Mouse (Mus musculus) midbrain, postnatal 0 days (tissue): ENCODE data around the gene Maff. TPM values are rescaled to one million over a fixed set of nuclear protein-coding genes. Genes with fewer than 3 reads are reported as not detected.

Experiments
- ATAC-seq: fragments of 200-750 bp; cut with Nextera tagmentation; 2 replicates; pipeline ENCODE4 v1.8.0; 2017; ENCODE audit warnings: moderate number of reproducible peaks, mild to moderate bottlenecking, moderate TSS enrichment, moderate library complexity; ENCODE audit not compliant: low FRiP score
- DNase-seq: peaks from one replicate; pipeline ENCODE4 v3.0.0-alpha.2; 2015; ENCODE audit warnings: low spot score
- H3K27ac ChIP-seq: fragments of 300-500 bp; sonication (generic); 2 replicates; pipeline ENCODE4 v1.5.1; 2014; ENCODE audit warnings: low read depth, mild to moderate bottlenecking, low read length, mixed read lengths
- H3K27me3 ChIP-seq: fragments of 300-500 bp; sonication (generic); 2 replicates; pipeline ENCODE4 v1.6.1; 2014; ENCODE audit warnings: low read length, control low read depth, mixed read lengths; ENCODE audit not compliant: insufficient read depth
- H3K36me3 ChIP-seq: fragments of 300-500 bp; sonication (generic); 2 replicates; pipeline ENCODE4 v1.6.1; 2014; ENCODE audit warnings: low read length, control low read depth, mixed read lengths; ENCODE audit not compliant: insufficient read depth
- H3K4me1 ChIP-seq: fragments of 300-500 bp; sonication (generic); 2 replicates; pipeline ENCODE4 v1.6.1; 2014; ENCODE audit warnings: mild to moderate bottlenecking, control low read depth, antibody characterized with exemption, low read length, mixed read lengths; ENCODE audit not compliant: insufficient read depth
- H3K4me2 ChIP-seq: fragments of 300-500 bp; sonication (generic); 2 replicates; pipeline ENCODE4 v1.6.1; 2014; ENCODE audit warnings: low read depth, mild to moderate bottlenecking, low read length, mixed read lengths; ENCODE audit not compliant: poor library complexity, severe bottlenecking
- H3K4me3 ChIP-seq: fragments of 300-500 bp; sonication (generic); 2 replicates; pipeline ENCODE4 v1.5.1; 2014; ENCODE audit warnings: low read depth, mild to moderate bottlenecking, low read length, moderate library complexity
- H3K9ac ChIP-seq: fragments of 300-500 bp; sonication (generic); replicated peaks from 2 replicates; pipeline ENCODE4 v1.6.1; 2014; ENCODE audit warnings: mild to moderate bottlenecking, low read length, moderate library complexity, mixed read lengths; ENCODE audit not compliant: poor library complexity, severe bottlenecking
- H3K9me3 ChIP-seq: fragments of 300-500 bp; sonication (generic); 2 replicates; pipeline ENCODE4 v1.6.1; 2016; ENCODE audit warnings: low read length, control low read depth
- CTCF ChIP-seq: IDR thresholded peaks from 2 replicates; pipeline ENCODE4 v1.5.1; 2016; ENCODE audit warnings: antibody characterized with exemption, mild to moderate bottlenecking
- WGBS: fragments of 180-500 bp; shearing (Covaris S2); extraction: QIAGEN DNeasy Blood & Tissue Kit; methylation state at CpG from one replicate; pipeline ENCODE4 v1.1.7; 2014; 5-methylcytosine and 5-hydroxymethylcytosine counted together
- polyA plus RNA-seq: library from polyadenylated mRNA; unstranded; fragments of >200 nt; fragmentation: Nextera tagmentation; extraction: Ambion mirVana; gene quantifications from 2 replicates; pipeline ENCODE4 v1.2.1, GENCODE M21; 2015
- total RNA-seq: library from RNA; depleted of rRNA; stranded (reverse); fragments of >200 nt; gene quantifications from 2 replicates; pipeline ENCODE4 v1.2.3, GENCODE M21; 2014

The Maff gene
- total and polyA plus RNA-seq, 2 experiments from 2014 or later, result 1.2 to 5.4 TPM

- DNase-seq, result no peak
- H3K9me3 ChIP-seq, result no peaks in the 10 kb centered on the region
- ATAC-seq, result no peak
- peaks cover 10% of the 10 kb centered on the region for H3K36me3 ChIP-seq
- peaks cover 5% of the 10 kb centered on the region; the same call in 1 of the 2 replicates for H3K4me1 ChIP-seq
- H3K27me3 ChIP-seq, result peaks cover 5% of the 10 kb centered on the region; the same call in 1 of the 2 replicates
- no peak overlapping the region for H3K27ac ChIP-seq
- peak overlapping the region; percentile 91 for H3K4me2 ChIP-seq
- no peak overlapping the region for H3K4me3 ChIP-seq
- TF ChIP-seq CTCF, result no peak
- peak overlapping the region; percentile 62; the same call in 1 of the 2 replicates for H3K9ac ChIP-seq
- WGBS, result 86% methylated on average over 8 of the region's 8 CpGs
Measured at GRCm38 (mm10) chr15:79356481-79356880, 10.1 kb downstream of the Maff start.

- TF ChIP-seq CTCF, result peak; percentile 44
- Histone ChIP-seq H3K27ac (peak overlapping the region; percentile 21; the same call in 1 of the 2 replicates), H3K4me1 (peaks cover 5% of the 10 kb centered on the region; the same call in 1 of the 2 replicates), H3K36me3 (peaks cover 18% of the 10 kb centered on the region), H3K4me3 (peak overlapping the region; percentile 44), H3K27me3 (peaks cover 5% of the 10 kb centered on the region; the same call in 1 of the 2 replicates), H3K4me2 (peak overlapping the region; percentile 91), H3K9me3 (no peaks in the 10 kb centered on the region), H3K9ac (peak overlapping the region; percentile 62)
- DNase-seq (peak; percentile 76), ATAC-seq (peak; percentile 71)
- 1% methylated on average over 76 of the region's 77 CpGs for WGBS
Measured at GRCm38 (mm10) chr15:79357036-79357911, 10.9 kb downstream of the Maff start.

- H3K9ac ChIP-seq, result no peak overlapping the region
- WGBS, result 36% methylated on average over 12 of the region's 12 CpGs
Measured at GRCm38 (mm10) chr15:79357974-79358690, 11.7 kb downstream of the Maff start.

GRCm38 (mm10) chr15:79359954-79360353 lies 13.5 kb downstream of the Maff start:
- DNase-seq (no peak), ATAC-seq (no peak)
- Histone ChIP-seq H3K9ac (no peak overlapping the region), H3K4me1 (peaks cover 5% of the 10 kb centered on the region; the same call in 1 of the 2 replicates), H3K36me3 (peaks cover 45% of the 10 kb centered on the region), H3K4me3 (no peak overlapping the region), H3K4me2 (no peak overlapping the region), H3K27ac (no peak overlapping the region), H3K9me3 (no peaks in the 10 kb centered on the region), H3K27me3 (peaks cover 5% of the 10 kb centered on the region; the same call in 1 of the 2 replicates)
- no peak for TF ChIP-seq CTCF
- 40% methylated on average over 6 of the region's 6 CpGs for WGBS

More at GRCm38 (mm10) chr15:79357974-79358690, 11.7 kb downstream of the Maff start:
- peaks cover 27% of the 10 kb centered on the region for H3K36me3 ChIP-seq
- H3K27ac ChIP-seq, result peak overlapping the region; percentile 21; the same call in 1 of the 2 replicates
- peak overlapping the region; percentile 44; the same call in 1 of the 2 replicates for H3K4me3 ChIP-seq
- H3K4me1 ChIP-seq, result peaks cover 5% of the 10 kb centered on the region; the same call in 1 of the 2 replicates
- DNase-seq, result no peak
- no peak for ATAC-seq
- H3K4me2 ChIP-seq, result peak overlapping the region; percentile 91
- no peak for TF ChIP-seq CTCF
- peaks cover 5% of the 10 kb centered on the region; the same call in 1 of the 2 replicates for H3K27me3 ChIP-seq
- H3K9me3 ChIP-seq, result no peaks in the 10 kb centered on the region

GRCm38 (mm10) chr15:79360371-79360770 lies 13.9 kb downstream of the Maff start:
- Histone ChIP-seq H3K4me1 (peaks cover 5% of the 10 kb centered on the region; the same call in 1 of the 2 replicates), H3K4me3 (no peak overlapping the region), H3K36me3 (peaks cover 49% of the 10 kb centered on the region), H3K27me3 (peaks cover 5% of the 10 kb centered on the region; the same call in 1 of the 2 replicates), H3K9ac (no peak overlapping the region), H3K27ac (no peak overlapping the region), H3K9me3 (no peaks in the 10 kb centered on the region), H3K4me2 (no peak overlapping the region)
- TF ChIP-seq CTCF, result no peak
- ATAC-seq, result no peak
- no peak for DNase-seq
- WGBS, result 68% methylated on average over 7 of the region's 7 CpGs
